Mouse (Mus musculus) forelimb bud, embryonic 11.5 days (tissue): ENCODE measurements at regions not wholly inside any gene's neighbourhood (a gene's known extent, or its start where the extent isn't known, plus 50 kb on each side); places are given as distances from the start of the nearest gene placed in this dataset.

Experiments
- DNase-seq: peaks from one replicate; pipeline ENCODE4 v3.0.0-alpha.2; 2012; ENCODE audit warnings: low read depth, low spot score

- DNase-seq, result no peak
Observed at GRCm38 (mm10) chrX:166977029-166977428, 232.1 kb downstream of the Tmsb4x start.

- no peak for DNase-seq
Observed at GRCm38 (mm10) chrX:166971721-166972120, 237.4 kb downstream of the Tmsb4x start.

GRCm38 (mm10) chrX:166964656-166965582 lies 244.2 kb downstream of the Tmsb4x start:
- no peak for DNase-seq

GRCm38 (mm10) chrX:166952528-166953189 lies 256.5 kb downstream of the Tmsb4x start:
- DNase-seq, result no peak

- no peak for DNase-seq
Observed at GRCm38 (mm10) chrX:166951011-166951410, 258.1 kb downstream of the Tmsb4x start.

- DNase-seq, result no peak
Observed at GRCm38 (mm10) chrX:166945915-166946314, 263.2 kb downstream of the Tmsb4x start.

GRCm38 (mm10) chrX:166945476-166945875 lies 263.6 kb downstream of the Tmsb4x start:
- no peak for DNase-seq

GRCm38 (mm10) chrX:166933766-166934165 lies 275.3 kb downstream of the Tmsb4x start:
- DNase-seq, result no peak

- no peak for DNase-seq
Observed at GRCm38 (mm10) chrX:166932472-166932871, 276.6 kb downstream of the Tmsb4x start.

- no peak for DNase-seq
Observed at GRCm38 (mm10) chrX:166931048-166931447, 278.1 kb downstream of the Tmsb4x start.

- no peak for DNase-seq
Observed at GRCm38 (mm10) chrX:166929716-166930420, 279.2 kb downstream of the Tmsb4x start.

- no peak for DNase-seq
Observed at GRCm38 (mm10) chrX:166915356-166915953, 293.7 kb downstream of the Tmsb4x start.

GRCm38 (mm10) chrX:166906602-166907001 lies 302.5 kb downstream of the Tmsb4x start:
- DNase-seq, result no peak

GRCm38 (mm10) chrX:166900761-166901160 lies 308.4 kb downstream of the Tmsb4x start:
- DNase-seq, result no peak

GRCm38 (mm10) chrX:166895199-166895598 lies 309.7 kb upstream of the Egfl6 start:
- no peak for DNase-seq

GRCm38 (mm10) chrX:166886417-166886816 lies 300.9 kb upstream of the Egfl6 start:
- DNase-seq, result no peak

GRCm38 (mm10) chrX:166869515-166869914 lies 284.0 kb upstream of the Egfl6 start:
- DNase-seq, result no peak

- DNase-seq, result no peak
Observed at GRCm38 (mm10) chrX:166867692-166868091, 282.2 kb upstream of the Egfl6 start.
